Mouse (Mus musculus) E14TG2a.4 (cell line): ENCODE measurements around the gene Rgs3.

ENCODE experiments used
- CTCF ChIP-seq: conservative IDR thresholded peaks from 2 replicates; pipeline ENCODE4 v1.5.1; 2014; ENCODE audit warnings: low read length
- NANOG ChIP-seq: IDR thresholded peaks from 2 replicates; pipeline ENCODE4 v1.6.1; 2014; ENCODE audit warnings: borderline replicate concordance, low read length, mixed read lengths

DNA sequence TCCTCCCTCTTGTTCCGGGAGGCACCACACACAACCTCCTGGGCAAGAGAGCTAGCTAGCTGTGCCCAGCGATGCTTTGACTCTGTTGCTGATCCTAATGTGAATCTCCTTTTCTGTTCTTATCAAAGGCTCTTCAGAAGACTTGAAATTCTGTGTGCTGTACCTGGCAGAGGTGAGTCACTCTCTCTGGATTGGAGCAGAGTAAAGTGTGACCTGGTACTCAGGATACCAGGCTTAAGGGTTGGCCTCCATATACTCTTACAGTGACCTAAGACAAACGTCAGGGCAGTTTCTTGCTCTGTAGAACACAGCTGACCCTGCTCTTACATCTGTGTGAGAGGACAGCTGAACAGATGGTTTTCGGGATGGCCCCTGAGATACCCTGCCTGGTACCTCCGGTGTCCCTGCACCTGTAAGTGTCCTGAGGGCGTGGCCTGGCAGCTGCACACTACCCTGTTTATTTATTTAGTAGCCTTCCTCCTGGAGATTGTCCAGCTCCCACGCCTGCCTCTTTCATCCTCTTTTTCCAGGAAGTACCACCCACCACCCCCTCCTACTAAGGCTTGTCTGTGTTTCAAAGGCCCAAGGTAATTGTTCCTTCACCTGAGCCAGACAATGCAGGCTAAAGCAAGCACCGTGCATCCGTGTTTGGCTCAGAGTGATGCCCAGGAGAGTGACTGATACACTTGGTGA is 87.1 kb downstream of the Rgs3 start:
- TF ChIP-seq CTCF (no peak), NANOG (no peak)
